Mouse (Mus musculus) MEL (cell line): ENCODE measurements around the gene Acoxl. TPM values are rescaled to one million over a fixed set of nuclear protein-coding genes. Genes with fewer than 3 reads are reported as not detected.

Experiments
- DNase-seq: peaks from one replicate; pipeline ENCODE4 v3.0.0; 2011; ENCODE audit warnings: low read depth, low spot score
- H3K27ac ChIP-seq: 2 replicates; pipeline ENCODE4 v1.5.1; 2012; ENCODE audit warnings: low read depth, mild to moderate bottlenecking, control low read depth, low read length, moderate library complexity; ENCODE audit not compliant: control insufficient read depth
- H3K27me3 ChIP-seq, 2 experiments: fragments of 150-350 bp in 1 of 2; sonication (generic) in 1 of 2; 2 replicates each; pipeline ENCODE4 v1.6.1; 2012; ENCODE audit warnings: low read length in 2 of 2, mild to moderate bottlenecking in 2 of 2, improper control_type of control experiment in 1 of 2, moderate library complexity in 1 of 2; ENCODE audit not compliant: insufficient read depth in 2 of 2, control insufficient read depth in 1 of 2
- H3K36me3 ChIP-seq, 2 experiments: 2 replicates each; pipeline ENCODE4 v1.6.1; 2012 to 2014; ENCODE audit warnings: low read length in 2 of 2, improper control_type of control experiment in 1 of 2, inconsistent platforms in 1 of 2, mild to moderate bottlenecking in 1 of 2; ENCODE audit not compliant: insufficient read depth in 2 of 2, control insufficient read depth in 1 of 2
- H3K4me1 ChIP-seq, 2 experiments: fragments of 150-350 bp in 1 of 2; sonication (generic) in 1 of 2; 2 replicates each; pipeline ENCODE4 v1.6.1; 2012; ENCODE audit warnings: low read length in 2 of 2, improper control_type of control experiment in 1 of 2, mild to moderate bottlenecking in 1 of 2; ENCODE audit not compliant: insufficient read depth in 2 of 2, control insufficient read depth in 1 of 2
- H3K4me3 ChIP-seq, 2 experiments: fragments of 150-350 bp in 1 of 2; sonication (generic) in 1 of 2; 2 replicates each; pipeline ENCODE4 v1.5.1; 2012; ENCODE audit warnings: low read depth in 2 of 2, low read length in 2 of 2, mild to moderate bottlenecking in 2 of 2, moderate library complexity in 2 of 2, control low read depth in 1 of 2, improper control_type of control experiment in 1 of 2; ENCODE audit not compliant: control insufficient read depth in 1 of 2, insufficient read depth in 1 of 2
- H3K79me2 ChIP-seq: 2 replicates; pipeline ENCODE4 v1.6.1; 2012; ENCODE audit warnings: mild to moderate bottlenecking, low read length, moderate library complexity; ENCODE audit not compliant: control insufficient read depth, poor library complexity, insufficient read depth
- H3K9ac ChIP-seq: 2 replicates; pipeline ENCODE4 v1.6.1; 2012; ENCODE audit warnings: low read depth, mild to moderate bottlenecking, control low read depth, low read length, moderate library complexity; ENCODE audit not compliant: control insufficient read depth, poor library complexity, severe bottlenecking
- H3K9me3 ChIP-seq: fragments of 150-350 bp; sonication (generic); replicated peaks from 2 replicates; pipeline ENCODE4 v1.6.1; 2012; ENCODE audit warnings: mild to moderate bottlenecking, low read length, improper control_type of control experiment, moderate library complexity; ENCODE audit not compliant: insufficient read depth
- CHD1 ChIP-seq: IDR thresholded peaks from 2 replicates; pipeline ENCODE4 v1.6.1; 2012; ENCODE audit warnings: low read depth, mild to moderate bottlenecking, inconsistent platforms, low read length, improper control_type of control experiment
- CHD2 ChIP-seq: IDR thresholded peaks from 2 replicates; pipeline ENCODE4 v1.6.1; 2011; ENCODE audit warnings: low read length, improper control_type of control experiment
- CTCF ChIP-seq, 3 experiments: IDR thresholded peaks in 2 of 3; conservative IDR thresholded peaks in 1 of 3; 2 replicates each; pipeline ENCODE4 v1.5.1; 2011 to 2012; ENCODE audit warnings: low read length in 3 of 3, low read depth in 2 of 3, mild to moderate bottlenecking in 2 of 3, improper control_type of control experiment in 1 of 3, inconsistent platforms in 1 of 3, mixed read lengths in 1 of 3, moderate library complexity in 1 of 3; ENCODE audit not compliant: control insufficient read depth in 1 of 3, insufficient read depth in 1 of 3, poor library complexity in 1 of 3, severe bottlenecking in 1 of 3
- ELF1 ChIP-seq: IDR thresholded peaks from 2 replicates; pipeline ENCODE4 v1.6.1; 2014; ENCODE audit warnings: low read depth, mild to moderate bottlenecking, inconsistent platforms, low read length, improper control_type of control experiment, moderate library complexity
- EP300 ChIP-seq, 2 experiments: IDR thresholded peaks; 2 replicates each; pipeline ENCODE4 v1.6.1; 2011; ENCODE audit warnings: improper control_type of control experiment in 2 of 2, low read length in 2 of 2, low read depth in 1 of 2, mild to moderate bottlenecking in 1 of 2
- ETS1 ChIP-seq: IDR thresholded peaks from 2 replicates; pipeline ENCODE4 v1.6.1; 2012; ENCODE audit warnings: low read depth, mild to moderate bottlenecking, inconsistent platforms, low read length, improper control_type of control experiment, moderate library complexity
- GABPA ChIP-seq: IDR thresholded peaks from 2 replicates; pipeline ENCODE4 v1.6.1; 2012; ENCODE audit warnings: low read depth, mild to moderate bottlenecking, inconsistent platforms, low read length, improper control_type of control experiment, moderate library complexity
- GATA1 ChIP-seq: IDR thresholded peaks from 2 replicates; pipeline ENCODE4 v1.6.1; 2011; ENCODE audit warnings: low read depth, low read length, improper control_type of control experiment
- HCFC1 ChIP-seq: IDR thresholded peaks from 2 replicates; pipeline ENCODE4 v1.6.1; 2012; ENCODE audit warnings: low read depth, mild to moderate bottlenecking, inconsistent platforms, low read length, improper control_type of control experiment, moderate library complexity
- JUND ChIP-seq: IDR thresholded peaks from 2 replicates; pipeline ENCODE4 v1.6.1; 2011; ENCODE audit warnings: low read depth, mild to moderate bottlenecking, improper control_type of control experiment, low read length
- KAT2A ChIP-seq: conservative IDR thresholded peaks from 2 replicates; pipeline ENCODE4 v1.6.1; 2012; ENCODE audit warnings: low read depth, low read length, improper control_type of control experiment, inconsistent platforms
- MAFK ChIP-seq: IDR thresholded peaks from 2 replicates; pipeline ENCODE4 v1.6.1; 2011; ENCODE audit warnings: low read depth, mild to moderate bottlenecking, low read length, improper control_type of control experiment, borderline replicate concordance
- MAZ ChIP-seq: IDR thresholded peaks from 2 replicates; pipeline ENCODE4 v1.6.1; 2012; ENCODE audit warnings: low read depth, mild to moderate bottlenecking, inconsistent platforms, low read length, improper control_type of control experiment
- MXI1 ChIP-seq: IDR thresholded peaks from 2 replicates; pipeline ENCODE4 v1.6.1; 2011; ENCODE audit warnings: mild to moderate bottlenecking, low read depth, low read length, improper control_type of control experiment
- MYB ChIP-seq: IDR thresholded peaks from 2 replicates; pipeline ENCODE4 v1.6.1; 2011; ENCODE audit warnings: mild to moderate bottlenecking, low read depth, low read length, improper control_type of control experiment
- POLR2A ChIP-seq, 2 experiments: IDR thresholded peaks; 2 replicates each; pipeline ENCODE4 v1.6.1; 2011 to 2012; ENCODE audit warnings: low read length in 2 of 2, mild to moderate bottlenecking in 2 of 2, control low read depth in 1 of 2, improper control_type of control experiment in 1 of 2, low read depth in 1 of 2, moderate library complexity in 1 of 2; ENCODE audit not compliant: control insufficient read depth in 1 of 2, insufficient read depth in 1 of 2, poor library complexity in 1 of 2
- RAD21 ChIP-seq: IDR thresholded peaks from 2 replicates; pipeline ENCODE4 v1.6.1; 2011; ENCODE audit warnings: mild to moderate bottlenecking, low read depth, low read length, improper control_type of control experiment
- RCOR1 ChIP-seq: IDR thresholded peaks from 2 replicates; pipeline ENCODE4 v1.6.1; 2012; ENCODE audit warnings: low read depth, mild to moderate bottlenecking, inconsistent platforms, low read length, improper control_type of control experiment
- SIN3A ChIP-seq: IDR thresholded peaks from 2 replicates; pipeline ENCODE4 v1.6.1; 2012; ENCODE audit warnings: low read length, improper control_type of control experiment, inconsistent platforms
- SMC3 ChIP-seq: IDR thresholded peaks from 2 replicates; pipeline ENCODE4 v1.6.1; 2011; ENCODE audit warnings: low read depth, low read length, improper control_type of control experiment
- TAL1 ChIP-seq: IDR thresholded peaks from 2 replicates; pipeline ENCODE4 v1.6.1; 2012; ENCODE audit warnings: mild to moderate bottlenecking, inconsistent platforms, low read length, moderate library complexity, mixed read lengths
- TBP ChIP-seq: IDR thresholded peaks from 2 replicates; pipeline ENCODE4 v1.8.0; 2011; ENCODE audit warnings: low read depth, low read length, improper control_type of control experiment
- TCF12 ChIP-seq: IDR thresholded peaks from 2 replicates; pipeline ENCODE4 v1.6.1; 2014; ENCODE audit warnings: low read depth, mild to moderate bottlenecking, inconsistent platforms, low read length, improper control_type of control experiment, moderate library complexity
- UBTF ChIP-seq: IDR thresholded peaks from 2 replicates; pipeline ENCODE4 v1.6.1; 2012; ENCODE audit warnings: low read depth, mild to moderate bottlenecking, inconsistent platforms, low read length, improper control_type of control experiment, moderate library complexity, borderline replicate concordance; ENCODE audit not compliant: insufficient read depth
- ZC3H11A ChIP-seq: IDR thresholded peaks from 2 replicates; pipeline ENCODE4 v1.6.1; 2012; ENCODE audit warnings: low read depth, mild to moderate bottlenecking, inconsistent platforms, low read length, improper control_type of control experiment
- ZMIZ1 ChIP-seq: IDR thresholded peaks from 2 replicates; pipeline ENCODE4 v1.6.1; 2012; ENCODE audit warnings: low read depth, mild to moderate bottlenecking, inconsistent platforms, low read length, improper control_type of control experiment, moderate library complexity
- ZNF384 ChIP-seq: IDR thresholded peaks from 2 replicates; pipeline ENCODE4 v1.6.1; 2012; ENCODE audit warnings: low read depth, mild to moderate bottlenecking, inconsistent platforms, low read length, improper control_type of control experiment
- polyA plus RNA-seq, 2 experiments: library from polyadenylated mRNA; stranded (reverse) in 1 of 2; unstranded in 1 of 2; fragments of >175 nt in 1 of 2; fragments of >200 nt in 1 of 2; gene quantifications; 2 replicates each; pipeline versions ENCODE4 v1.2.1 to v1.2.4; 2012; ENCODE audit warnings: low replicate concordance in 2 of 2, low read depth in 1 of 2; ENCODE audit not compliant: insufficient read length in 2 of 2, insufficient read depth in 1 of 2, missing spikeins in 1 of 2
- total RNA-seq: library from RNA; depleted of rRNA; stranded (reverse); fragments of 300-350 nt; gene quantifications from 2 replicates; pipeline ENCODE4 v1.2.3, GENCODE M21; 2012

Gene Acoxl
- total and polyA plus RNA-seq, 3 experiments, result 0.31 to 0.39 TPM; not detected in 1

DNA sequence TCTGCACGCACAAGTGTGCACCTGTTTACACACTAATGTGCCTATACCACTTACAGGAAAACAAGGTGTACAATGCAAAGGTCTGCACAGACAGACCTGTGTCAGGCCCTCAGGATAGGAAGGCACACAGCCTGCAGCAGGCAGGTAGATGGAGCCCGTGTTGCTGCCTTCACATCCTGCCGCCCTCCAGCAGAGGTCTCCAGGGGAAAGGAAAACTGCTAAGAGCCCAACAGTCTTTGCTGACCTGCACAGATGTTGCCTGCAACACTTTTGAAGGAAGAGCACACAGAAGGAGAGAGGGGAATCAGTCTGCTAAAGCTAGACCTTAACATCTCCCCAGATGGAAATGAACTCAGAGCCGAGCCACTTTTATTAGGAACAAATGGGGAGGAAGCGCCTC lies 240.2 kb downstream of the Acoxl start:
- no peak overlapping the region for H3K4me3 ChIP-seq
- H3K9me3 ChIP-seq, result no peaks in the 10 kb centered on the region
- H3K27me3 ChIP-seq, result no peaks in the 10 kb centered on the region
- TF ChIP-seq MAFK (no peak), ZMIZ1 (no peak), MYB (no peak), SMC3 (peak; percentile 54), RAD21 (peak; percentile 35), UBTF (no peak), ZC3H11A (0 out of 2 replicates have a peak, but pooled peaks have one; percentile 30), MAZ (no peak), CTCF (IDR thresholded peaks at IDR 0.05 in 2 of 3, conservative IDR thresholded peaks at IDR 0.05 in 1 of 3; ENCODE audit: control insufficient read depth in 1 of 3, insufficient read depth in 1 of 3, low read depth in 2 of 3, low read length in 3 of 3, poor library complexity in 1 of 3, severe bottlenecking in 1 of 3) (peak in 2 of 3 experiments; percentile 38 to 39; a peak in 4 of 6 replicates), CHD1 (no peak), KAT2A (no peak)
- peaks cover 0 to 13% of the 10 kb centered on the region in 2 experiments; a peak in 2 of 4 replicates for H3K36me3 ChIP-seq
- H3K79me2 ChIP-seq, result no peaks in the 10 kb centered on the region
- peaks cover 6 to 21% of the 10 kb centered on the region in 2 experiments for H3K4me1 ChIP-seq
- H3K9ac ChIP-seq, result no peak overlapping the region
- H3K27ac ChIP-seq, result no peak overlapping the region
- peak; percentile 11 for DNase-seq

DNA sequence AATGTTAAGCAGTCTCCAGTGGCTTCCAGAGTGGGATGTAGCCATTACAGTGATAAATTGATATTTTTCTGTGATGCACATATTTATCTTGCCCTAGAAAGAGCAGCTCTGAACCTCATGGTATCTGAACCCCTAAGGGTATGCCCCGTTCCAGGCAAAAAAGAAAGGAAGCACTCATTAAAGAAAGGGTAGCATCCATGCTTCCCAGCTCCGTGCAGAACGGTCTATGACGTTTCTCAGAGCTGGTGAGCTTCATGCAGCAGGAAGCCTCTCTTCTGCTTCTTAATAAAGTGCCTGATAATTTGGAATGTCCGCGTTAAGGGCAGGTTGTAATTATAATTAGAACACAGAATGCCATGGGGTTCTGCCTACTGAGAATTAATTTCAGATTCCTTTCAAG lies 240.6 kb downstream of the Acoxl start:
- Histone ChIP-seq H3K79me2 (no peaks in the 10 kb centered on the region), H3K27me3 (no peaks in the 10 kb centered on the region), H3K36me3 (peaks cover 0 to 18% of the 10 kb centered on the region in 2 experiments; a peak in 2 of 4 replicates), H3K4me3 (no peak overlapping the region), H3K9ac (no peak overlapping the region), H3K27ac (no peak overlapping the region), H3K4me1 (peaks cover 6 to 21% of the 10 kb centered on the region in 2 experiments), H3K9me3 (no peaks in the 10 kb centered on the region)
- DNase-seq, result no peak
- no peak for TF ChIP-seq MAFK
- TF ChIP-seq ZMIZ1, result no peak
- no peak for TF ChIP-seq SMC3
- no peak for TF ChIP-seq ZC3H11A
- TF ChIP-seq GABPA, result no peak

DNA sequence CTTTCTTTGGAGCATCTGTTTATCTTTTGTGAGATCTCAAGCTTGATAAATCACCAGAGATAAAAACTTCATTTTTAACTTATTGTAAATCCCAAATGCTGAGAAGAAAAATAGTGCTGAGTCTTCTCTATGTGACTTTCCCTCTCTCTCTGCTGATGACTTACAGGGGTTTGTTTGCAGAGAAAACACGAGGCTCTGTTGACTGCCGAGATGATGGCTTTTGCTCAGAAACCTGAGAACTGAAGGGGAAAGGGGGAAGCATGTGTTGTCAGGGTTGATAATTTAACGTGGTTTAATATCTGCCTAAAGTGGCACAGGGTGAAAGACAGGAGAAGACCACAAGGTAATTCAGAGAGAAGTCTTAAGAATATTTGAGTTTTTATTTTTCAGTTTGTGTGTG lies 245.2 kb downstream of the Acoxl start:
- H3K36me3 ChIP-seq, result peaks cover 0 to 37% of the 10 kb centered on the region in 2 experiments; a peak in 2 of 4 replicates
- DNase-seq, result peak; percentile 78
- H3K9me3 ChIP-seq, result no peaks in the 10 kb centered on the region
- H3K9ac ChIP-seq, result peak overlapping the region; percentile 13
- H3K27ac ChIP-seq, result peak overlapping the region; percentile 75
- H3K79me2 ChIP-seq, result no peaks in the 10 kb centered on the region
- no peaks in the 10 kb centered on the region for H3K27me3 ChIP-seq
- peaks cover 26% of the 10 kb centered on the region in 2 experiments for H3K4me1 ChIP-seq
- peak overlapping the region in 1 of 2 experiments; percentile 34; a peak in 2 of 4 replicates for H3K4me3 ChIP-seq
- TF ChIP-seq ELF1 (no peak), TCF12 (peak; percentile 88), RCOR1 (peak; percentile 65), EP300 (IDR thresholded peaks at IDR 0.05; ENCODE audit: low read depth in 1 of 2, low read length in 2 of 2) (peak; percentile 82 to 90), JUND (0 out of 2 replicates have a peak, but pooled peaks have one; percentile 19), TBP (peak; percentile 18; the same call in 1 of the 2 replicates), ZMIZ1 (no peak), CHD2 (peak; percentile 15; the same call in 1 of the 2 replicates), MAFK (peak; percentile 33; the same call in 1 of the 2 replicates), HCFC1 (no peak), GATA1 (peak; percentile 72), MXI1 (peak; percentile 90), MAZ (no peak), ZNF384 (0 out of 2 replicates have a peak, but pooled peaks have one; percentile 12), SIN3A (peak; percentile 80), POLR2A (IDR thresholded peaks at IDR 0.05; ENCODE audit: control insufficient read depth in 1 of 2, insufficient read depth in 1 of 2, low read depth in 1 of 2, low read length in 2 of 2, poor library complexity in 1 of 2) (no peak), ETS1 (peak; percentile 81), TAL1 (peak; percentile 62)
